Mouse (Mus musculus) lung, embryonic 16.5 days (tissue): ENCODE data around the gene Tor2a. TPM values are rescaled to one million over a fixed set of nuclear protein-coding genes. Genes with fewer than 3 reads are reported as not detected.

Source experiments
- ATAC-seq: fragments of 200-750 bp; cut with Nextera tagmentation; 2 replicates; pipeline ENCODE4 v1.8.0; 2017; ENCODE audit warnings: low read depth, mild to moderate bottlenecking, moderate library complexity
- H3K27ac ChIP-seq: fragments of 300-500 bp; sonication (generic); 2 replicates; pipeline ENCODE4 v1.5.1; 2014; ENCODE audit warnings: mild to moderate bottlenecking, control low read depth, low read length
- H3K27me3 ChIP-seq: fragments of 300-500 bp; sonication (generic); 2 replicates; pipeline ENCODE4 v1.6.1; 2014; ENCODE audit warnings: low read depth, low read length, mixed read lengths; ENCODE audit not compliant: control insufficient read depth, insufficient read depth
- H3K36me3 ChIP-seq: fragments of 300-500 bp; sonication (generic); 2 replicates; pipeline ENCODE4 v1.6.1; 2014; ENCODE audit warnings: low read length; ENCODE audit not compliant: control insufficient read depth, insufficient read depth
- H3K4me1 ChIP-seq: fragments of 300-500 bp; sonication (generic); replicated peaks from 2 replicates; pipeline ENCODE4 v1.6.1; 2014; ENCODE audit warnings: low read length, mixed read lengths; ENCODE audit not compliant: control insufficient read depth, insufficient read depth
- H3K4me2 ChIP-seq: fragments of 300-500 bp; sonication (generic); 2 replicates; pipeline ENCODE4 v1.6.1; 2014; ENCODE audit warnings: low read depth, low read length, control low read depth
- H3K4me3 ChIP-seq: fragments of 300-500 bp; sonication (generic); 2 replicates; pipeline ENCODE4 v1.5.1; 2014; ENCODE audit warnings: mild to moderate bottlenecking, low read length, control low read depth
- H3K9ac ChIP-seq: fragments of 300-500 bp; sonication (generic); 2 replicates; pipeline ENCODE4 v1.6.1; 2014; ENCODE audit warnings: low read length, control low read depth
- H3K9me3 ChIP-seq: fragments of 300-500 bp; sonication (generic); 2 replicates; pipeline ENCODE4 v1.6.1; 2016; ENCODE audit warnings: low read length; ENCODE audit not compliant: control insufficient read depth
- WGBS: fragments of 180-500 bp; shearing (Covaris S2); extraction: QIAGEN DNeasy Blood & Tissue Kit; methylation state at CpG from one replicate; pipeline ENCODE4 v1.1.7; 2014; 5-methylcytosine and 5-hydroxymethylcytosine counted together
- polyA plus RNA-seq: library from polyadenylated mRNA; unstranded; fragments of >200 nt; fragmentation: Nextera tagmentation; extraction: Ambion mirVana; gene quantifications from 2 replicates; pipeline ENCODE4 v1.2.1, GENCODE M21; 2015

The Tor2a gene
- polyA plus RNA-seq, 1 experiment from 2014 or later: 63.5 TPM

GRCm38 (mm10) chr2:32736306-32736829, 20.7 kb upstream of the Tor2a start:
- Histone ChIP-seq H3K4me1 (peaks cover 6% of the 10 kb centered on the region), H3K4me2 (no peak overlapping the region), H3K4me3 (no peak overlapping the region), H3K27me3 (peaks cover 9% of the 10 kb centered on the region), H3K36me3 (no peaks in the 10 kb centered on the region), H3K9ac (no peak overlapping the region), H3K27ac (no peak overlapping the region), H3K9me3 (no peaks in the 10 kb centered on the region)
- no peak for ATAC-seq
- WGBS: 47% methylated on average over 3 of the region's 3 CpGs

- Histone ChIP-seq H3K4me1 (peaks cover 8% of the 10 kb centered on the region), H3K9me3 (no peaks in the 10 kb centered on the region), H3K27me3 (peaks cover 15% of the 10 kb centered on the region), H3K9ac (no peak overlapping the region), H3K27ac (no peak overlapping the region), H3K4me2 (no peak overlapping the region), H3K4me3 (no peak overlapping the region), H3K36me3 (no peaks in the 10 kb centered on the region)
- ATAC-seq: no peak
- WGBS: 48% methylated on average over 6 of the region's 6 CpGs
Measured at GRCm38 (mm10) chr2:32737008-32737407, 20.0 kb upstream of the Tor2a start.

- H3K4me3 ChIP-seq: no peak overlapping the region
- H3K27ac ChIP-seq: no peak overlapping the region
- no peaks in the 10 kb centered on the region for H3K9me3 ChIP-seq
- no peak overlapping the region for H3K9ac ChIP-seq
- peaks cover 29% of the 10 kb centered on the region for H3K27me3 ChIP-seq
- H3K36me3 ChIP-seq: no peaks in the 10 kb centered on the region
- no peak for ATAC-seq
- 68% methylated on average over 4 of the region's 4 CpGs for WGBS
- peaks cover 8% of the 10 kb centered on the region for H3K4me1 ChIP-seq
- H3K4me2 ChIP-seq: no peak overlapping the region
Measured at GRCm38 (mm10) chr2:32739311-32739710, 17.7 kb upstream of the Tor2a start.

- H3K27ac ChIP-seq: no peak within 1 kb of the TSS
- peak within 1 kb of the TSS; percentile 77 for H3K4me2 ChIP-seq
- ATAC-seq: no peak
- H3K36me3 ChIP-seq: no peaks in the 10 kb centered on the region
- peak within 1 kb of the TSS; percentile 44 for H3K9ac ChIP-seq
- peak within 1 kb of the TSS; percentile 43 for H3K4me3 ChIP-seq
- H3K9me3 ChIP-seq: no peaks in the 10 kb centered on the region
- peaks cover 29% of the 10 kb centered on the region for H3K27me3 ChIP-seq
- WGBS: 11% methylated on average over 11 of the region's 11 CpGs
- H3K4me1 ChIP-seq: peaks cover 8% of the 10 kb centered on the region
Measured at GRCm38 (mm10) chr2:32740916-32741272, 16.1 kb upstream of the Tor2a start, which contains the start of gene 6330409D20Rik. 6330409D20Rik (minus strand) TSS chr2:32741016.

- Histone ChIP-seq H3K27ac (no peak overlapping the region), H3K4me1 (peaks cover 8% of the 10 kb centered on the region), H3K36me3 (no peaks in the 10 kb centered on the region), H3K9me3 (no peaks in the 10 kb centered on the region), H3K4me2 (peak overlapping the region; percentile 77), H3K9ac (peak overlapping the region; percentile 44), H3K27me3 (peaks cover 29% of the 10 kb centered on the region), H3K4me3 (peak overlapping the region; percentile 43)
- WGBS: 10% methylated on average over 52 of the region's 58 CpGs
- peak; percentile 69 for ATAC-seq
Measured at GRCm38 (mm10) chr2:32741273-32742172, 15.5 kb upstream of the Tor2a start.

- Histone ChIP-seq H3K4me2 (no peak overlapping the region), H3K9me3 (no peaks in the 10 kb centered on the region), H3K9ac (no peak overlapping the region; the same call in 1 of the 2 replicates), H3K27me3 (peaks cover 29% of the 10 kb centered on the region), H3K4me3 (no peak overlapping the region), H3K4me1 (peaks cover 8% of the 10 kb centered on the region), H3K27ac (no peak overlapping the region), H3K36me3 (no peaks in the 10 kb centered on the region)
- WGBS: 21% methylated on average over 18 of the region's 18 CpGs
- no peak for ATAC-seq
Measured at GRCm38 (mm10) chr2:32742173-32742531, 14.9 kb upstream of the Tor2a start.

- WGBS: 56% methylated on average over 15 of the region's 15 CpGs
Measured at GRCm38 (mm10) chr2:32744272-32744982, 12.6 kb upstream of the Tor2a start.

GRCm38 (mm10) chr2:32749082-32749481, 8.0 kb upstream of the Tor2a start:
- Histone ChIP-seq H3K27me3 (no peaks in the 10 kb centered on the region), H3K27ac (no peak overlapping the region), H3K4me2 (no peak overlapping the region), H3K4me1 (peaks cover 3% of the 10 kb centered on the region; the same call in 1 of the 2 replicates), H3K9me3 (no peaks in the 10 kb centered on the region), H3K9ac (no peak overlapping the region), H3K4me3 (no peak overlapping the region), H3K36me3 (peaks cover 2% of the 10 kb centered on the region; the same call in 1 of the 2 replicates)
- WGBS: 78% methylated on average over 16 of the region's 16 CpGs
- no peak for ATAC-seq

More at GRCm38 (mm10) chr2:32744272-32744982, 12.6 kb upstream of the Tor2a start:
- H3K27ac ChIP-seq: no peak overlapping the region
- no peak overlapping the region for H3K4me3 ChIP-seq
- peaks cover 29% of the 10 kb centered on the region for H3K27me3 ChIP-seq
- ATAC-seq: no peak
- no peak overlapping the region for H3K4me2 ChIP-seq
- peaks cover 8% of the 10 kb centered on the region for H3K4me1 ChIP-seq
- H3K9ac ChIP-seq: no peak overlapping the region
- no peaks in the 10 kb centered on the region for H3K9me3 ChIP-seq
- peaks cover under 1% of the 10 kb centered on the region; the same call in 1 of the 2 replicates for H3K36me3 ChIP-seq

- no peak for ATAC-seq
- 65% methylated on average over 7 of the region's 7 CpGs for WGBS
- Histone ChIP-seq H3K27me3 (no peaks in the 10 kb centered on the region), H3K4me1 (peaks cover 3% of the 10 kb centered on the region; the same call in 1 of the 2 replicates), H3K9me3 (no peaks in the 10 kb centered on the region), H3K9ac (no peak overlapping the region), H3K4me3 (no peak overlapping the region), H3K36me3 (peaks cover 2% of the 10 kb centered on the region; the same call in 1 of the 2 replicates), H3K27ac (no peak overlapping the region), H3K4me2 (no peak overlapping the region)
Measured at GRCm38 (mm10) chr2:32750199-32750598, 6.8 kb upstream of the Tor2a start.
